19 mouse cellular contexts compared by ENCODE assay signal in genomic region chr9:25985920-25986319, GRCm38 (mm10).
"Had no signal": no experiment of that assay in that cellular context is flagged by ENCODE, and none has a peak within 500 bp of the region (broad histone marks: within the 10 kb centered on the region; RNA-seq: fewer than 3 reads in every experiment).

No protein-coding gene starts in this region.

- H3K36me3 ChIP-seq: liver, embryonic 13.5 days; liver, embryonic 15.5 days; midbrain, embryonic 10.5 days; midbrain, embryonic 12.5 days; neural tube, embryonic 13.5 days; neural tube, embryonic 15.5 days had no signal

- H3K4me2 ChIP-seq: liver, embryonic 11.5 days; liver, embryonic 13.5 days; liver, embryonic 15.5 days; midbrain, embryonic 12.5 days; neural tube, embryonic 13.5 days; neural tube, embryonic 15.5 days had no signal

- H3K9me3 ChIP-seq: midbrain, embryonic 10.5 days; midbrain, embryonic 12.5 days; neural tube, embryonic 13.5 days; neural tube, embryonic 15.5 days had no signal

- DNase-seq: liver, embryonic 13.5 days; liver, postnatal 0 days; midbrain, embryonic 14.5 days; retina, postnatal 1 day; right cerebral cortex, adult 18-20 months; right cerebral cortex, postnatal 25 days; right cerebral cortex, postnatal 4 days; spleen, adult 18-20 months; thymus, adult 18-20 months; thymus, postnatal 14 days; thymus, postnatal 36 days had no signal

- H3K9ac ChIP-seq: liver, embryonic 13.5 days; liver, embryonic 15.5 days; liver, postnatal 0 days; midbrain, embryonic 12.5 days; neural tube, embryonic 13.5 days; neural tube, embryonic 15.5 days had no signal

- H3K4me3 ChIP-seq: liver, embryonic 13.5 days; liver, embryonic 15.5 days; midbrain, embryonic 10.5 days; midbrain, embryonic 12.5 days; myocyte; neural tube, embryonic 13.5 days; neural tube, embryonic 15.5 days had no signal

- H3K27ac ChIP-seq: liver, embryonic 13.5 days; liver, embryonic 15.5 days; midbrain, embryonic 10.5 days; midbrain, embryonic 12.5 days; neural tube, embryonic 13.5 days; neural tube, embryonic 15.5 days had no signal

- H3K27me3 ChIP-seq: liver, embryonic 13.5 days; liver, embryonic 15.5 days; midbrain, embryonic 12.5 days; neural tube, embryonic 13.5 days; neural tube, embryonic 15.5 days had no signal

- H3K4me1 ChIP-seq: liver, embryonic 13.5 days; liver, embryonic 15.5 days; midbrain, embryonic 10.5 days; midbrain, embryonic 12.5 days; neural tube, embryonic 13.5 days; neural tube, embryonic 15.5 days had no signal

- ATAC-seq: liver, postnatal 0 days; midbrain, embryonic 16.5 days had no signal
